Mouse (Mus musculus) megakaryocyte, embryonic 14.5 days (primary cell): ENCODE results near the gene Slc1a2.

ENCODE experiments used
- FLI1 ChIP-seq: IDR thresholded peaks from 2 replicates; pipeline ENCODE4 v1.6.1; 2012; ENCODE audit warnings: low read length, inconsistent platforms, mixed read lengths
- GATA1 ChIP-seq: IDR thresholded peaks from 3 replicates; pipeline ENCODE4 v1.6.1; 2012; ENCODE audit warnings: mixed read lengths, low read length, inconsistent platforms, borderline replicate concordance

DNA sequence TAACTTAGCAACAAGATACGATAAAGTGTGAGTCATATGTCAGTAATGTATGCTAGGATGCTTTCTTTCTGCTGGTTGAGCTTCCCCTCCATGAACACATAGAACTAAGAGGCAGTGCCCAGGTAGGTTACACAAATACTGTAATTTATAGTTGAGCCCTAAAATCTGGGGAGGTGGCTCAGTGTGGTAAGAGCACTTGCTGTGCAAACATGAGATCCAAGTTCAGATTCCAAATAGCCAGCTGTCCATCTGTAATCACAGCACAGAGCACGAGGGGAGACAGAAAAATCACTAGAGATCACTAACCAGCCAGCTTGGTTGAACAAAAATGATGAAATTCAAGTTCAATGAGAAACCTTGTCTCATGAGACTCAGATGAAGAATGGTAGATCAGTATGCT is 63.4 kb downstream of the Slc1a2 start:
- TF ChIP-seq FLI1, result no peak
- TF ChIP-seq GATA1, result no peak
